Mouse (Mus musculus): Measurements from ENCODE around the gene Sgtb. TPM values are rescaled to one million over a fixed set of nuclear protein-coding genes. Genes with fewer than 3 reads are reported as not detected.

Sgtb gene
- 0.47 and 0.48 TPM in 2 replicates for polyA plus RNA-seq (2012; rRNA removed)

- Histone ChIP-seq H3K4me1 (ENCODE audit: control insufficient read depth, insufficient read depth, insufficient read length, low read length) (peaks cover 2% of the 10 kb centered on the region), H3K4me3 (ENCODE audit: low read depth, low read length) (peak within 1 kb of the TSS; percentile 84), H3K36me3 (ENCODE audit: control insufficient read depth, insufficient read depth, low read length) (no peaks in the 10 kb centered on the region), H3K27ac (ENCODE audit: insufficient read depth, low read depth, low read length) (peak within 1 kb of the TSS; percentile 40; the same call in 1 of the 2 replicates), H3K27me3 (ENCODE audit: control insufficient read depth, insufficient read depth, low read length) (no peaks in the 10 kb centered on the region)
- under 1% methylated on average over 34 of the region's 44 CpGs for WGBS
- no peak for TF ChIP-seq CTCF (IDR thresholded peaks at IDR 0.05; ENCODE audit: extremely low read depth, insufficient read length, insufficient replicate concordance, low read depth, low read length)
- peak; percentile 36; the same call in 1 of the 2 replicates for TF ChIP-seq POLR2A (IDR thresholded peaks at IDR 0.05; ENCODE audit: low read depth, low read length)
Observed at GRCm38 (mm10) chr13:104109288-104109815, at the start of gene Sgtb, which contains the start of gene Nln. TSS of gene Sgtb (plus strand) at chr13:104109741. TSS of gene Nln (minus strand) at chr13:104109614.

GRCm38 (mm10) chr13:104060231-104060630 lies 49.3 kb upstream of the Sgtb start:
- Histone ChIP-seq H3K4me1 (ENCODE audit: control insufficient read depth, insufficient read depth, insufficient read length, low read length) (no peaks in the 10 kb centered on the region), H3K27ac (ENCODE audit: insufficient read depth, low read depth, low read length) (no peak overlapping the region), H3K27me3 (ENCODE audit: control insufficient read depth, insufficient read depth, low read length) (no peaks in the 10 kb centered on the region), H3K4me3 (ENCODE audit: low read depth, low read length) (no peak overlapping the region), H3K36me3 (ENCODE audit: control insufficient read depth, insufficient read depth, low read length) (no peaks in the 10 kb centered on the region)
- TF ChIP-seq CTCF (IDR thresholded peaks at IDR 0.05; ENCODE audit: extremely low read depth, insufficient read length, insufficient replicate concordance, low read depth, low read length) (no peak), POLR2A (IDR thresholded peaks at IDR 0.05; ENCODE audit: low read depth, low read length) (no peak)
- WGBS: 89% methylated on average over 1 of the region's 1 CpGs

GRCm38 (mm10) chr13:104061975-104062750 lies 47.4 kb upstream of the Sgtb start:
- WGBS: 88% methylated on average over 2 of the region's 2 CpGs
- no peaks in the 10 kb centered on the region for H3K36me3 ChIP-seq (ENCODE audit: control insufficient read depth, insufficient read depth, low read length)
- H3K27me3 ChIP-seq (ENCODE audit: control insufficient read depth, insufficient read depth, low read length): no peaks in the 10 kb centered on the region
- no peak overlapping the region for H3K27ac ChIP-seq (ENCODE audit: insufficient read depth, low read depth, low read length)
- no peaks in the 10 kb centered on the region for H3K4me1 ChIP-seq (ENCODE audit: control insufficient read depth, insufficient read depth, insufficient read length, low read length)
- H3K4me3 ChIP-seq (ENCODE audit: low read depth, low read length): no peak overlapping the region
- TF ChIP-seq POLR2A (IDR thresholded peaks at IDR 0.05; ENCODE audit: low read depth, low read length): no peak
- no peak for TF ChIP-seq CTCF (IDR thresholded peaks at IDR 0.05; ENCODE audit: extremely low read depth, insufficient read length, insufficient replicate concordance, low read depth, low read length)

GRCm38 (mm10) chr13:104063061-104063460 lies 46.5 kb upstream of the Sgtb start:
- no peaks in the 10 kb centered on the region for H3K27me3 ChIP-seq (ENCODE audit: control insufficient read depth, insufficient read depth, low read length)
- H3K36me3 ChIP-seq (ENCODE audit: control insufficient read depth, insufficient read depth, low read length): no peaks in the 10 kb centered on the region
- H3K27ac ChIP-seq (ENCODE audit: insufficient read depth, low read depth, low read length): no peak overlapping the region
- TF ChIP-seq POLR2A (IDR thresholded peaks at IDR 0.05; ENCODE audit: low read depth, low read length) (no peak), CTCF (IDR thresholded peaks at IDR 0.05; ENCODE audit: extremely low read depth, insufficient read length, insufficient replicate concordance, low read depth, low read length) (no peak)
- H3K4me1 ChIP-seq (ENCODE audit: control insufficient read depth, insufficient read depth, insufficient read length, low read length): no peaks in the 10 kb centered on the region
- H3K4me3 ChIP-seq (ENCODE audit: low read depth, low read length): no peak overlapping the region
- 89% methylated on average over 9 of the region's 9 CpGs for WGBS

DNA sequence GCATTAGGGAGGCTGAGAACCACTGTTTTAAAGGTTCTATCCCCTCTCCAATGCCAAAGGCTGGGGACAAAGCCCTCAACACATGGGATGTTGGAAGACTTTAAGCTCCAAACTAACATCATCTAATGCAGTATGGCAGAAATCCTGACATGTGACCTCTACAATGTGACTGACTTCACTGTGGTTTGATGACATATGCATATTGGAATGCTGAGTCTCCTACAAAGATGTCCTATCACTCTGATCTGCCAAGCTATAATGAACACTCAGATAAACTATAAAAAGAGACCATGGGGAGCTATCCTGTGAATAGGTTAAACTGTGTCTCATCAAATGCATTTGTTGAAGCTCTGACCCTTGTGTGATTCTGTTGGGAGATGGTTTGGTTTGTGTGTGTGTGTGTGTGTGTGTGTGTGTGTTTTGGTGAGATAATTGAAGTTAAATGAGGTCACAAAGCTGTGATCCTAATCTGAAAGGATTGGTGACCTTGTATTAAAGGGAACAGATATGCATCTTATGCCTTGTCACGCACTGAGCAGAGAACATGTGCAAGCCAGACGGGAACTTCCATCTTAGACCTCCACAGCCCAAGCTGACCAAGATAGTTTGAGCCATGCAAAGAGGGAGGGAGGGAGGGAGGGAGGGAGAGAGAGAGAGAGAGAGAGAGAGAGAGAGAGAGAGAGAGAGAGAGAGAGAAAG lies 43.7 kb upstream of the Sgtb start:
- WGBS: 89% methylated on average over 2 of the region's 2 CpGs
- no peaks in the 10 kb centered on the region for H3K4me1 ChIP-seq (ENCODE audit: control insufficient read depth, insufficient read depth, insufficient read length, low read length)
- peaks cover 4% of the 10 kb centered on the region; the same call in 1 of the 2 replicates for H3K36me3 ChIP-seq (ENCODE audit: control insufficient read depth, insufficient read depth, low read length)
- no peaks in the 10 kb centered on the region for H3K27me3 ChIP-seq (ENCODE audit: control insufficient read depth, insufficient read depth, low read length)
- no peak overlapping the region for H3K4me3 ChIP-seq (ENCODE audit: low read depth, low read length)
- TF ChIP-seq POLR2A (IDR thresholded peaks at IDR 0.05; ENCODE audit: low read depth, low read length): no peak
- H3K27ac ChIP-seq (ENCODE audit: insufficient read depth, low read depth, low read length): no peak overlapping the region

GRCm38 (mm10) chr13:104069216-104069615 lies 40.3 kb upstream of the Sgtb start:
- 81% methylated on average over 11 of the region's 11 CpGs for WGBS
- H3K27me3 ChIP-seq (ENCODE audit: control insufficient read depth, insufficient read depth, low read length): no peaks in the 10 kb centered on the region
- no peaks in the 10 kb centered on the region for H3K4me1 ChIP-seq (ENCODE audit: control insufficient read depth, insufficient read depth, insufficient read length, low read length)
- H3K27ac ChIP-seq (ENCODE audit: insufficient read depth, low read depth, low read length): no peak overlapping the region
- peaks cover 7% of the 10 kb centered on the region for H3K36me3 ChIP-seq (ENCODE audit: control insufficient read depth, insufficient read depth, low read length)
- no peak for TF ChIP-seq CTCF (IDR thresholded peaks at IDR 0.05; ENCODE audit: extremely low read depth, insufficient read length, insufficient replicate concordance, low read depth, low read length)
- H3K4me3 ChIP-seq (ENCODE audit: low read depth, low read length): no peak overlapping the region

DNA sequence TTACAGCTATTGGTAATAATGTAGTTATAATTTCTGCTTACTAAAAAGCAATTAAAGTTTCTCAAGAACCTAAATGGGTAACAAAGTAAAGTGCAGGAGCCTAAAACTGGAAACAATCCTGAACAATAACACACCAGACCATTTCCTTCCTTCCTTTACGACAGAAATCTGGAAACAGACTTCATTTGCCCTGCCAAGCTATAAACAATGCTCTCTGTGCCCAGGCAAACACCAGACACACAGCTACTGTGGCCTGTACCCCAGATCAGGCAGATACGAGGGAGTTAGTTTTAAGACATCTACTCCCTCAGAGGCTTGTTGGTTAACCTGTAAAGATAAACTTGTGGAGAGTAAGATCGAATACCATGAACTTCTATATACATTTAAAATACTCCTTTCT lies 38.8 kb upstream of the Sgtb start:
- 67% methylated on average over 3 of the region's 3 CpGs for WGBS

More for the DNA sequence above, 38.8 kb upstream of the Sgtb start:
- Histone ChIP-seq H3K27me3 (ENCODE audit: control insufficient read depth, insufficient read depth, low read length) (no peaks in the 10 kb centered on the region), H3K36me3 (ENCODE audit: control insufficient read depth, insufficient read depth, low read length) (peaks cover 7% of the 10 kb centered on the region), H3K4me1 (ENCODE audit: control insufficient read depth, insufficient read depth, insufficient read length, low read length) (peaks cover 2% of the 10 kb centered on the region; the same call in 1 of the 2 replicates), H3K4me3 (ENCODE audit: low read depth, low read length) (no peak overlapping the region), H3K27ac (ENCODE audit: insufficient read depth, low read depth, low read length) (no peak overlapping the region)
- no peak for TF ChIP-seq POLR2A (IDR thresholded peaks at IDR 0.05; ENCODE audit: low read depth, low read length)
- TF ChIP-seq CTCF (IDR thresholded peaks at IDR 0.05; ENCODE audit: extremely low read depth, insufficient read length, insufficient replicate concordance, low read depth, low read length): no peak

All from small intestine, adult 2 months (tissue).